In genomic region chr2:166102893-166103292, GRCm38 (mm10) we compare ENCODE assay signal across 10 mouse cellular contexts. TPM values are rescaled to one million over a fixed set of nuclear protein-coding genes. Genes with fewer than 3 reads are reported as not detected.
DNase-seq lines count a peak whose midpoint lies in the region; ATAC-seq lines count a peak whose summit lies in the region.
"Had no signal": no experiment of that assay in that cellular context is flagged by ENCODE, and none has a peak within 500 bp of the region (broad histone marks: within the 10 kb centered on the region; RNA-seq: fewer than 3 reads in every experiment).

No protein-coding gene starts in this region.

- 75% methylated on average over 7 of the region's 7 CpGs for WGBS in limb, embryonic 12.5 days
- WGBS in limb, embryonic 10.5 days: 83% methylated on average over 7 of the region's 7 CpGs

- no peaks in the 10 kb centered on the region for H3K9me3 ChIP-seq in limb, embryonic 12.5 days
- H3K9me3 ChIP-seq in limb, embryonic 10.5 days (replicated peaks): no peaks in the 10 kb centered on the region
- H3K9me3 ChIP-seq: midbrain, embryonic 15.5 days had no signal

- no peak overlapping the region for H3K9ac ChIP-seq in limb, embryonic 12.5 days (replicated peaks)
- H3K9ac ChIP-seq: midbrain, embryonic 15.5 days had no signal

- H3K4me2 ChIP-seq in limb, embryonic 12.5 days: no peak overlapping the region
- H3K4me2 ChIP-seq: midbrain, embryonic 15.5 days had no signal

- no peak for ATAC-seq in limb, embryonic 12.5 days (ENCODE audit: insufficient number of reproducible peaks, insufficient read depth, low FRiP score, low TSS enrichment, low read depth)
- ATAC-seq: midbrain, embryonic 15.5 days had no signal

- H3K27ac ChIP-seq in limb, embryonic 12.5 days: peak overlapping the region; percentile 41; the same call in 1 of the 2 replicates
- no peak overlapping the region for H3K27ac ChIP-seq in limb, embryonic 10.5 days
- H3K27ac ChIP-seq: midbrain, embryonic 15.5 days had no signal

- no peak overlapping the region for H3K4me3 ChIP-seq in limb, embryonic 12.5 days (replicated peaks)
- no peak overlapping the region for H3K4me3 ChIP-seq in limb, embryonic 10.5 days
- H3K4me3 ChIP-seq: midbrain, embryonic 15.5 days had no signal

- no peak for DNase-seq in limb, embryonic 10.5 days (ENCODE audit: low spot score)
- peak; percentile 65 for DNase-seq in NIH3T3 (ENCODE audit: low read depth)
- DNase-seq in heart, adult 9 months (ENCODE audit: low spot score in 2 of 2): peak; percentile 78 to 83
- DNase-seq in kidney, postnatal 14 days: peak; percentile 53
- no peak for DNase-seq in layer of hippocampus, postnatal 36 days
- no peak for DNase-seq in right cerebral cortex, postnatal 10 days (ENCODE audit: low spot score in 2 of 2)
- DNase-seq: cerebellum, postnatal 25 days had no signal

- H3K4me1 ChIP-seq in limb, embryonic 12.5 days (replicated peaks): peaks cover 15% of the 10 kb centered on the region
- peaks cover 20% of the 10 kb centered on the region for H3K4me1 ChIP-seq in limb, embryonic 10.5 days

- no peaks in the 10 kb centered on the region for H3K27me3 ChIP-seq in limb, embryonic 12.5 days
- no peaks in the 10 kb centered on the region for H3K27me3 ChIP-seq in limb, embryonic 10.5 days (ENCODE audit: low read depth, poor library complexity, severe bottlenecking)
- H3K27me3 ChIP-seq: midbrain, embryonic 15.5 days had no signal

- H3K36me3 ChIP-seq in limb, embryonic 12.5 days: peaks cover 92% of the 10 kb centered on the region
- peaks cover 97% of the 10 kb centered on the region for H3K36me3 ChIP-seq in limb, embryonic 10.5 days
- H3K36me3 ChIP-seq: G1E; midbrain, embryonic 15.5 days had no signal

RNA-seq across cellular contexts. Expression of gene Sulf2, which starts 52.6 kb away (rescaled TPM):
- polyA plus RNA-seq in limb, embryonic 12.5 days (2016; fragmentation: Nextera tagmentation; extraction: Ambion mirVana): 176 and 187 TPM in 2 replicates
- polyA plus RNA-seq in limb, embryonic 10.5 days (2016; fragmentation: Nextera tagmentation; extraction: Ambion mirVana): 157 and 188 TPM in 2 replicates
- 100 to 1,000 TPM; 110 to 111 TPM for total RNA-seq in layer of hippocampus, postnatal 36 days (2021)
- polyA plus RNA-seq: G1E had no signal

Comparison
In these comparisons a context has a peak if more than half of its experiments do, and no peak if none do; other contexts are left out.
1. DNase-seq: peak in NIH3T3 (single experiment), heart, adult 9 months (2 of 2) and kidney, postnatal 14 days (single experiment); none in limb, embryonic 10.5 days (single experiment), layer of hippocampus, postnatal 36 days (0 of 2) and right cerebral cortex, postnatal 10 days (0 of 2).